Mouse (Mus musculus): ENCODE results near the gene Klhl3. TPM values are rescaled to one million over a fixed set of nuclear protein-coding genes. Genes with fewer than 3 reads are reported as not detected.

The Klhl3 gene
- polyA plus RNA-seq, 1 experiment from 2014 or later, result 1.1 TPM

- Histone ChIP-seq H3K9me3 (replicated peaks) (no peaks in the 10 kb centered on the region), H3K4me3 (replicated peaks) (no peak overlapping the region), H3K27ac (replicated peaks) (0 out of 2 replicates have a peak overlapping the region, but pooled peaks have one; percentile 8), H3K36me3 (replicated peaks) (peaks cover 14% of the 10 kb centered on the region), H3K9ac (no peak overlapping the region), H3K27me3 (no peaks in the 10 kb centered on the region), H3K4me2 (no peak overlapping the region), H3K4me1 (replicated peaks) (peaks cover 43% of the 10 kb centered on the region)
- WGBS (ENCODE audit: insufficient replicate concordance), result 77% methylated on average over 3 of the region's 3 CpGs
- ATAC-seq (ENCODE audit: insufficient read depth), result no peak
These were observed 10.9 kb upstream of the Klhl3 start for GRCm38 (mm10) chr13:58124278-58124677.

DNA sequence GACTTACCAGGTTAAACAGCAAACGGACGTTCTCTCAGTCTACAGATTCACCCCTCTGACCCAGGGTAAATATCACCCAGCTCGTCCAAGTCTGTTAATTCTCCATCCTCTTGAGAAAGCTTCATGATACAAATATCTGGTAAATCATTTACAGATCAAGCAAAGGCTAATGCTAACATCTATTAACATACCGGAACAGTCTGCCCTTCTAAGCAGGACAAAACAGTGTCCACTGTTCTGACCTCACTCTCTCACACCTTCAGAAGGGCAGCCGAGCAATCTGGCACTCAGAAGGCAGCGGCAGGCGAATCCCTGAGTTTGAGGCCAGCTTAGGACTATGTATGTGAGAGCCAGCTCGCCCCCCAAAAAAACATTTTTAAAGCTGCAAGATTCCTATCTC is 10.0 kb upstream of the Klhl3 start:
- Histone ChIP-seq H3K4me2 (0 out of 2 replicates have a peak overlapping the region, but pooled peaks have one; percentile 31), H3K4me3 (replicated peaks) (no peak overlapping the region), H3K27ac (replicated peaks) (peak overlapping the region; percentile 42; the same call in 1 of the 2 replicates), H3K27me3 (no peaks in the 10 kb centered on the region), H3K36me3 (replicated peaks) (peaks cover 14% of the 10 kb centered on the region), H3K4me1 (replicated peaks) (peaks cover 42% of the 10 kb centered on the region), H3K9ac (no peak overlapping the region), H3K9me3 (replicated peaks) (no peaks in the 10 kb centered on the region)
- peak; percentile 30 for ATAC-seq (ENCODE audit: insufficient read depth)
- 71% methylated on average over 8 of the region's 8 CpGs for WGBS (ENCODE audit: insufficient replicate concordance)

GRCm38 (mm10) chr13:58122786-58123297 is 9.4 kb upstream of the Klhl3 start:
- H3K9me3 ChIP-seq (replicated peaks), result no peaks in the 10 kb centered on the region
- no peak for ATAC-seq (ENCODE audit: insufficient read depth)
- WGBS (ENCODE audit: insufficient replicate concordance), result 67% methylated on average over 10 of the region's 10 CpGs
- peaks cover 14% of the 10 kb centered on the region for H3K36me3 ChIP-seq (replicated peaks)
- H3K9ac ChIP-seq, result no peak overlapping the region
- H3K4me3 ChIP-seq (replicated peaks), result no peak overlapping the region
- H3K4me2 ChIP-seq, result peak overlapping the region; percentile 31
- H3K27me3 ChIP-seq, result no peaks in the 10 kb centered on the region
- peak overlapping the region; percentile 42 for H3K27ac ChIP-seq (replicated peaks)
- peaks cover 42% of the 10 kb centered on the region for H3K4me1 ChIP-seq (replicated peaks)

DNA sequence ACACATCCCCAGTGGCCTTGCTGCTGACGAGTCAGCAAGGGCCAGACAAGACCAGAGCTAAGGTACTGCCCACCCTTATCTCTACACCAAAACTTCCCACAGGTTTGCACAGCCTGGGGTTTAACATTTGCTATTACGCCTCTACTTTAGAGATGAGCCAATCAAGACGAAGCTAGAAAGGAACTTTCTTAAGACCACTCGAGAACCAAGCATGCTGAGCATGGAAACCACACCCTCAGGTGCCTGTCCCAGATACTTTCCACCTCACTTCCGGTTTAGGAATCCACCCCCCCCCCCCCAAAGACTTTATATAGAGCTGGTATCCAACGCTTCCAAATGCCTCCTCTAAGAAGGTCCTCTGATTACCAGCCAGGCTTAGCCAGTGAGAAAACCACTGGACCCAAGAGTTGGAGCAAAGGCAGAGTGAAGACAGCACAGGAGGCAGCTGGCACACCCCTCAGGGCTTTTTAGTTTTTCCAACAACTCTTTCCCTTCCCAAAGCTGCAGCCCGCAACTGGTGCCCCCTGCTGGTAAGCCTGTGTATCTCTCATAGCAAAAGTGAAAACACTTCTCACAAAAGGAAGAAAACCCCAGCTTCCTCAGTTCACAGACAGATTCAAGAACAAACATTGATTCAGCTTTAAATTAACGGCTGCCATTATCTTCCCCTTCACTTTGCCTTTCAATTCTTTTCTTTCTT is 4.1 kb upstream of the Klhl3 start:
- ATAC-seq (ENCODE audit: insufficient read depth), result no peak
- H3K9me3 ChIP-seq (replicated peaks), result no peaks in the 10 kb centered on the region
- WGBS (ENCODE audit: insufficient replicate concordance), result 29% methylated on average over 8 of the region's 8 CpGs
- no peak overlapping the region for H3K9ac ChIP-seq
- no peak overlapping the region for H3K27ac ChIP-seq (replicated peaks)
- peaks cover 43% of the 10 kb centered on the region for H3K27me3 ChIP-seq
- peaks cover 17% of the 10 kb centered on the region for H3K4me1 ChIP-seq (replicated peaks)
- H3K4me2 ChIP-seq, result no peak overlapping the region
- H3K36me3 ChIP-seq (replicated peaks), result no peaks in the 10 kb centered on the region
- no peak overlapping the region for H3K4me3 ChIP-seq (replicated peaks)

DNA sequence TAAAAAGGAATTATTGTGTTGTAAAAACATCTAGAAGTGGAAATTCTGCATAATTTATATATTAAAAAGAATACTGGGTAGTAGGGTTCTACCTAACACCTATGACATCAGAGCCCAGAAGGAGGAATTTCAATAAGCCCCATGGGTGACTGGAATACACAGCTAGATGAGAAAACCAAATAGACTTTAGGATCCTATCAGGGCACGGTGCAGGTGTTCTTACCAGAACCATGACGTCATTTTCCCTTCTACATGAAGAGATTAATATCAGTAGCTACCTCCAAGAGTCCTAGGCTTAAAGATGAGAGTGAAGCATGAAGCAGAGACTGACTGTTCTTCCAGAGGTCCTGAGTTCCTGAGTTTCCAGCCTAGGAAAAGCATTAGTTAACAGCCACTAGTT is 3.4 kb upstream of the Klhl3 start:
- Histone ChIP-seq H3K4me1 (replicated peaks) (peaks cover 13% of the 10 kb centered on the region), H3K4me3 (replicated peaks) (no peak overlapping the region), H3K36me3 (replicated peaks) (no peaks in the 10 kb centered on the region), H3K9ac (no peak overlapping the region), H3K9me3 (replicated peaks) (no peaks in the 10 kb centered on the region), H3K4me2 (no peak overlapping the region), H3K27ac (replicated peaks) (no peak overlapping the region), H3K27me3 (peaks cover 49% of the 10 kb centered on the region)
- WGBS (ENCODE audit: insufficient replicate concordance), result 57% methylated on average over 2 of the region's 2 CpGs
- no peak for ATAC-seq (ENCODE audit: insufficient read depth)

GRCm38 (mm10) chr13:58115227-58115626 is 1.8 kb upstream of the Klhl3 start:
- Histone ChIP-seq H3K27ac (replicated peaks) (no peak overlapping the region), H3K9me3 (replicated peaks) (no peaks in the 10 kb centered on the region), H3K36me3 (replicated peaks) (no peaks in the 10 kb centered on the region), H3K4me2 (no peak overlapping the region), H3K4me1 (replicated peaks) (peaks cover 9% of the 10 kb centered on the region), H3K27me3 (peaks cover 58% of the 10 kb centered on the region), H3K9ac (no peak overlapping the region), H3K4me3 (replicated peaks) (no peak overlapping the region)
- peak; percentile 25; the same call in 1 of the 2 replicates for ATAC-seq (ENCODE audit: insufficient read depth)
- WGBS (ENCODE audit: insufficient replicate concordance), result 10% methylated on average over 13 of the region's 13 CpGs

GRCm38 (mm10) chr13:58112601-58113041 is 771 bp downstream of the Klhl3 start:
- WGBS (ENCODE audit: insufficient replicate concordance), result 16% methylated on average over 11 of the region's 11 CpGs
- Histone ChIP-seq H3K9me3 (replicated peaks) (no peaks in the 10 kb centered on the region), H3K9ac (0 out of 2 replicates have a peak overlapping the region, but pooled peaks have one; percentile 18), H3K4me2 (peak overlapping the region; percentile 66), H3K4me1 (replicated peaks) (peaks cover 9% of the 10 kb centered on the region), H3K4me3 (replicated peaks) (peak overlapping the region; percentile 52), H3K36me3 (replicated peaks) (no peaks in the 10 kb centered on the region), H3K27ac (replicated peaks) (no peak overlapping the region), H3K27me3 (peaks cover 58% of the 10 kb centered on the region)
- no peak for ATAC-seq (ENCODE audit: insufficient read depth)

- Histone ChIP-seq H3K4me2 (peak overlapping the region; percentile 66), H3K27ac (replicated peaks) (no peak overlapping the region), H3K36me3 (replicated peaks) (no peaks in the 10 kb centered on the region), H3K27me3 (peaks cover 58% of the 10 kb centered on the region), H3K4me3 (replicated peaks) (peak overlapping the region; percentile 52), H3K9ac (no peak overlapping the region), H3K4me1 (replicated peaks) (peaks cover 9% of the 10 kb centered on the region), H3K9me3 (replicated peaks) (no peaks in the 10 kb centered on the region)
- WGBS (ENCODE audit: insufficient replicate concordance), result 56% methylated on average over 10 of the region's 10 CpGs
- no peak for ATAC-seq (ENCODE audit: insufficient read depth)
These were observed 1.2 kb downstream of the Klhl3 start for GRCm38 (mm10) chr13:58112191-58112590.

DNA sequence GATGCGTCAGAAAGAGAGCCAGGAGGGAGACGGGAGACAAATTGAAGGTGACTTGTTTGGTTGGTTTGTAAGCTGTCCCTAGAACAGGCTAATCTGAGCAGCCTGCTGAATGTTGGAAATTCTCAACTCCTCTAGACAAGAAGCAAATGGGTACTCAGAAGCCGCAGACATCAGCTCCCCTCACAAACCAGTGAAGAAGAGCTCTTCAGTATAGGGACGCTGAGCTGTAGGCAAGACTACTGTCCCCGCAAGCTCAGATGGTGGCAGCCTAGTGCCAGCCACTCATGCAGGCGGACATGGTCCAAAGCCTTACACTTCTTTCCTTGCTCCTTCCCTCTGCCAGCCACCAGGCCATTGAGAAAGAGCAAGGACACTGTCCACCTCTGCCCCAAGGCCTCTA is 2.1 kb downstream of the Klhl3 start:
- Histone ChIP-seq H3K36me3 (replicated peaks) (no peaks in the 10 kb centered on the region), H3K4me3 (replicated peaks) (no peak overlapping the region), H3K27ac (replicated peaks) (no peak overlapping the region), H3K9me3 (replicated peaks) (no peaks in the 10 kb centered on the region), H3K27me3 (peaks cover 53% of the 10 kb centered on the region), H3K9ac (no peak overlapping the region), H3K4me1 (replicated peaks) (peaks cover 9% of the 10 kb centered on the region), H3K4me2 (no peak overlapping the region)
- ATAC-seq (ENCODE audit: insufficient read depth), result no peak
- WGBS (ENCODE audit: insufficient replicate concordance), result 74% methylated on average over 6 of the region's 6 CpGs

DNA sequence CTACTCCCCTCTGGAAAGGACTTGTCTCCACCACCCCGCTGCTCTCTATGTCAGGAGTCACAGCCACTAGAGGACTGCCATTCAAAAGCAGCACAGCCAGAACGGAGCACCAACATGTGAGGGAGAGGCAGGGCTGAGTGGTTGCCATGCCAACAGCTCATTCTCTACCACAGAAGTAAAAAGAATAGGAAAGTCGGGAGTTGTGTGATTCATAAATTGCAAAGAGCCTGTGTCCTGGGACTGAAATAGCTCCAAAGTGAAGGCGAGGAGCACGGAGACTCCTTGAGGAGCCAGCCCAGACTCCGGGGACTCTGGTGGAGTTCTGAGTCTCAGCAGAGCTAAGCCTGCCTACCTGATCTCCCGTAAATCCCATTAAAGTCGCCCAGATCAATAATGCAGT is 22.7 kb downstream of the Klhl3 start:
- 50% methylated on average over 8 of the region's 8 CpGs for WGBS (ENCODE audit: insufficient replicate concordance)
- ATAC-seq (ENCODE audit: insufficient read depth), result no peak
- H3K4me2 ChIP-seq, result no peak overlapping the region
- H3K27me3 ChIP-seq, result no peaks in the 10 kb centered on the region
- no peaks in the 10 kb centered on the region for H3K36me3 ChIP-seq (replicated peaks)
- H3K4me1 ChIP-seq (replicated peaks), result no peaks in the 10 kb centered on the region
- H3K27ac ChIP-seq (replicated peaks), result no peak overlapping the region
- no peaks in the 10 kb centered on the region for H3K9me3 ChIP-seq (replicated peaks)
- no peak overlapping the region for H3K9ac ChIP-seq
- no peak overlapping the region for H3K4me3 ChIP-seq (replicated peaks)

GRCm38 (mm10) chr13:58084396-58084795 is 29.0 kb downstream of the Klhl3 start:
- Histone ChIP-seq H3K36me3 (replicated peaks) (no peaks in the 10 kb centered on the region), H3K4me3 (replicated peaks) (no peak overlapping the region), H3K4me1 (replicated peaks) (no peaks in the 10 kb centered on the region), H3K9me3 (replicated peaks) (no peaks in the 10 kb centered on the region), H3K9ac (no peak overlapping the region), H3K27ac (replicated peaks) (no peak overlapping the region), H3K27me3 (no peaks in the 10 kb centered on the region), H3K4me2 (no peak overlapping the region)
- 67% methylated on average over 5 of the region's 5 CpGs for WGBS (ENCODE audit: insufficient replicate concordance)
- ATAC-seq (ENCODE audit: insufficient read depth), result no peak

All from liver, embryonic 15.5 days (tissue).